Mouse (Mus musculus): Measurements from ENCODE around the gene Slc35e3.

Gene Slc35e3

GRCm38 (mm10) chr10:117776281-117777102 is 30.3 kb upstream of the Slc35e3 start:
- DNase-seq (ENCODE audit: low read depth): no peak

- no peak for DNase-seq (ENCODE audit: low read depth)
Measured at GRCm38 (mm10) chr10:117775401-117776144, 29.4 kb upstream of the Slc35e3 start.

- no peak for DNase-seq (ENCODE audit: low read depth)
Measured at GRCm38 (mm10) chr10:117774817-117775120, 28.6 kb upstream of the Slc35e3 start.

DNA sequence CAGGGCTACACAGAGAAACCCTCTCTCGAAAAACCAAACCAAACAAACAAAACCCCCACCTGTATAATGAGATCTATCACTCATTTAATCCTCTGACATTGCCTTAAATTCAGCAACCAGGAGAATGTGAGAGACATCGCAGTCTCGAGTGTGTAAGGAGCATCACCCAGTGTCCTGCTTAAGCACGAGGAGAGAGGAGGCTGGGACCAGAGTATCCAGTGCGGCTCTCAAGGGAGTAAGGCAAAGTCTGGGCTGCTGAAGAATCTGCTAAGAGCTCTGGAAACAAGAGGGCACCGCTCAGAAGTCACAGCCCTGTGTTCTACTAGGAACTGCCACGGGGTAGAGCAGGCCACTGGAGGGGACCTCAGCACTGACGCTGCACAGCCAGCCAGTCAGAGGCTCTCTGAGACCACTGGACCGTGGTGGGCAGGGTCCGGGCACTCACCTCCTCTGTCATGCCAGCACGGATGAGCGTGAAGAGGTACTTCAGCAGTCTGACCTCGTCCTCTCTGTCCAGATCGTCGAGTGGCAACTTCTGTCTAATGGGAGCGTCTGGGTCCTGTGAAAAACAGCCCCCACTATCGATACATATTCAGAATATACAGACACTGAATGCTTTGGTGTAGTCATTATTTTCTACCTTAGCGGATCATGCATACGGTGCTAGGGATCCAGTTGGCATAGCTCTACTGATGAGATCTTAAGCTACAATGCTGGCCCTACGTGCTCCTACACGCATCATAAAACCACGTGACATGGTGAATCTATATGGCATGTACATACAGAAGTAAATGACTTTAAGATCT is 28.0 kb upstream of the Slc35e3 start:
- DNase-seq (ENCODE audit: low read depth): no peak

DNA sequence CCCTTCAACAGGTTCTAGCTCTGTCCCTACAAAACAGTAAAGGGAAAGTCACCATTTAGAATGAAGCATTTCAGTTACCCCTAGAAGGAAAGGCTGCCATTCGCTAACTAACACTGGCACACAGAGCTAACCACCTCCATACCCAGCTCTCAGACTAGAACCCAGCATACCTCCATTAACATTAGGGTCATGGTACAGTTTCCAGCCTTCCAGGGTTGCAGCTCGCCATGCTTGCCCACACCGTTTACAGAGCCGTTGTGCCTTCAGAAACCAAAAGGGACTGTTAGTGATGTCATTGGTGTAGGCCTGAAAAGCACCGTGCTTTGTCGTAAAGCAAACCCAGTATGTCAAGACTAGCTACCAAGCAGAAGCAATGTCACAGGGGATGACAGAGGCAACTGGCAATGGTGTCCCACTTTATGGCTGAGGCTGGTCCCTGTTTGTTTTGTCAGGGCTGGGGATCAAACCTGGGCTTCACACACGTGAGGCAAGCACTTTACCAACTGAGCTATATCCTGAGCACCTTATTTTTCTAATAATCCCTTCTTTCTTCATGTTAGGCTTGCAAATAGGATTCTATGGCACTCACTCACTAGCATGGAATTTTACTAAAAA is 27.0 kb upstream of the Slc35e3 start:
- no peak for DNase-seq (ENCODE audit: low read depth)

- DNase-seq (ENCODE audit: low read depth): no peak
Measured at GRCm38 (mm10) chr10:117772364-117773105, 26.4 kb upstream of the Slc35e3 start.

- DNase-seq (ENCODE audit: low read depth): no peak
Measured at GRCm38 (mm10) chr10:117771131-117771510, 25.0 kb upstream of the Slc35e3 start.

GRCm38 (mm10) chr10:117770286-117771130 is 24.3 kb upstream of the Slc35e3 start:
- DNase-seq (ENCODE audit: low read depth): no peak

DNA sequence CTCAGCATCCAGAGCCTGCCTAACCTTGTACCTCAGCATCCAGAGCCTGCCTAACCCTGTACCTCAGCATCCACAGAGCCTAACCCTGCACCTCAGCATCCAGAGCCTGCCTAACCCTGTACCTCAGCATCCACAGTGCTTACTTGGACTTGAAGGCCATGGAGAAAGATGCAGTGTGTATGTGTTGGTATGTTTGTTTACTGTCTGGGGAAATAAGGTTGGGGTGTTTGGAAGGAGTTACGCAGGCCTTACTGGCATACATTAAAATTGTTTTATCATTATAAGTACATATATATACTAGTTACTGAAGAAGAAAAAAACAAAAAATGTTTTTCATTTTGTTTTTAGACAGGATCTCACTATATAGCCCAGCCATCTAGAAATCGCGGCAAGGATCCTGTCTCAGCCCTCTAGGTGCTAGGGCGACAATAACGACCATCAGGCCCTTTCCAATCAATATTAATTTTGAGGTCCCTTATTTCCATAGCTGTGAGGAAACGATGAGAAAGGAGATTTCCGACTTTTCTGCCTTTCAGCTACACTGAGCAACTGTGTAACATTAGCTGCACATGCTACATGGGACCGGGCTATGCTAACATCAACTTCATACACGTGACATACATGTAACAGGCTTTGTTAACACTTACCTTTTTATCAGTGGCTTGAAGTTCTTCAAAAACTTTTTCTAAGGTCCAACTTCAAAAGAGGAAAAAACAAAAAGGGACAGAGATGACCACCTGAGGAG is 23.5 kb upstream of the Slc35e3 start:
- no peak for DNase-seq (ENCODE audit: low read depth)

DNA sequence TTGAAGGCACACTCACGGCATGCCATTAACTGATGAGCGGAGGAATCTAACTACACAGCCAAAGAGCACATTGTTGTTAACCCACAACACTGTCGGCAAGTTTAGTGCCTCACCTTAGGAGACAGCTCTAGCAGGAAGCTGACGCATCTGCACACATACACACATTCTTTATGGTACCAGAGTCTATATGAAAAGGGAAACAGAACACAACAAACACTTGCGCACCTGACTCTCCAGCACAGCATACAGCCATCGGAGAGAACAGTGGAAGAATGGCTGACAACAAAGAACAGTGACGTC is 21.9 kb upstream of the Slc35e3 start:
- no peak for DNase-seq (ENCODE audit: low read depth)

DNA sequence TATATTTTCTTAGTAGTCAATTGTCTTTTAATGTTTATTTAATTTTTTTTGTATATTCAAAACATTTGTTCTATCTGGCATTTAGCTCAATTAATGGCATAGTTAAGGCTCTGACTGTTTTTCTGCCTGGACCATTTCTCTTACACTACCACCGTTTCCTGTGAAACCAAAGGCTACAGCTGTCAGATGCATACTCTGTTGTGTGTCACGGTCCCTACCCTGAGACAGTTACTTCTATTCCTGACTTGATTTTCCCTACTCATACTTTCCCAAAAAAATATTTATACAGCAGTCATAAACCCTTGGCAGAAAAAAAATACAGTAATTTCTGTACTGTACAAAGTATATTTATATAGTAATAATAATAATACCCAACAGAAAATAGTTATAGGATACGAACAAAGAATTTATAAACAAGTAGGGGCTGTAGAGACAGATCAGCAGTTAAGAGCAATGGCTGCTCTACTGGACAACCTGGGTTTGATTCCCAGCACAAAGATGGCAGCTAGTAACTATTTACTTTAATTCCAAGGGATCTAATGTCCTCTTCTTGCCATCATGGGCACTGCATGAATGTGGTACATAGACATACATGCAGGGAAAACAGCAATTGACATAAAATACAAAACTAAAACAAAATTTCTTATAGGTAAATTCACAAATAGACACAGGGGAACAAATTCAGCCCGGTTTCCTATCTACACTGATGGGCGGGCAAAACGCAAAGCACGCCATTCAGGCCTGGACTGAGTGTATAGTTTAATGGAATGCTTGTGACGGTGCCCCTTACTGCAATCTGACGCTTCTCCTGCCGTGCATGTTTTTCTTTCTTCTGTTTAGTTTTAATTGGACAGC is 21.3 kb upstream of the Slc35e3 start:
- DNase-seq (ENCODE audit: low read depth): no peak

- DNase-seq (ENCODE audit: low read depth): no peak
Measured at GRCm38 (mm10) chr10:117766896-117767160, 20.7 kb upstream of the Slc35e3 start.

GRCm38 (mm10) chr10:117766111-117766895 is 20.1 kb upstream of the Slc35e3 start:
- no peak for DNase-seq (ENCODE audit: low read depth)

GRCm38 (mm10) chr10:117765116-117765894 is 19.1 kb upstream of the Slc35e3 start:
- no peak for DNase-seq (ENCODE audit: low read depth)

GRCm38 (mm10) chr10:117764598-117764997 is 18.4 kb upstream of the Slc35e3 start:
- DNase-seq (ENCODE audit: low read depth): no peak

DNA sequence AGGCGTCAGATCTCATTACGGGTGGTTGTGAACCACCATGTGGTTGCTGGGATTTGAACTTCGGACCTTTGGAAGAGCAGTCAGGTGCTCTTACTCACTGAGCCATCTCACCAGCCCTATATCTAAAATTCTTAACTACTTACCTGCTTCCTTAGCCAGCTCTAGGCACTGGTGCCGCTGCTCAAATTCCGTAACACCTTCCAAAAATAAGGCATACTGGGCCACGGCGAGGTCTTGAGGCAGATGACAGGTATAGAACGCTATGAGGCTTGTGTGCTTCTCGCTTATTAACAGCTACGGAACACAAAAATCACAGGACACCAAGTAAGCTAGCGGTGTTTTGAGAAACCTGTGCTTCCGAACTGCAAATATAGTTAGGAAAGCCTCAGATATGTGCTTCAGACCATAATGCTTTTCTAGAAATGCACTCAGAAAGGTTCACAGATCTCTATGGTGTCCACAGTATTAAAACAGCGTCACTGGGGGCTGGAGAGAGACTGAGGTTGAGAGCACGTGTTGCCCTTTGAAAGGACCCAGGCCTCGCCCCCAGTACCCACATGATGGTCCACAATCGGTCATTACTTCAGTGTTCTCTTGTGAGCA is 17.5 kb upstream of the Slc35e3 start:
- DNase-seq (ENCODE audit: low read depth): no peak

DNA sequence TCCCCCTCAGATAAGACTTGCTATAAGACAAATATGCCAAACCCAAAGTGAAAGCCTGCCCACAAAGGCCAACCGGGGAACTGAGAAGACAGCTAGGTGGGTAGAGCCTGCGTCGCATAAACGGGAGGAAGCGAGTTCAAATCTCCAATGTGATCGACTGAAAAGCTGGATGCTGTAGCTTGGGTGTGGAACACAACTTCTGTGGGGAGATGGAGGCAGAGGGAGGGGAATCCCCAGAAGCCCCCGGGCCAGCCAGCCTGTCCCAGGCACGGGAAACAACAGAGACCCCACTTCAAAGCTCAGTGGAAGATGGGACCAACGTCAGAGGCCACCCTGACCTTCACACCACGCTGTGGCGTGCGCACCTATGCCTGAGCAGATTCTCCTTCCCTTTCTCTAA is 16.8 kb upstream of the Slc35e3 start:
- no peak for DNase-seq (ENCODE audit: low read depth)

Data from naive thymus-derived CD4-positive, alpha-beta T cell, adult 2 months (primary cell).